Mouse (Mus musculus) cerebellum, postnatal 10 days (tissue): ENCODE measurements at regions not wholly inside any gene's neighbourhood (a gene's known extent, or its start where the extent isn't known, plus 50 kb on each side); places are given as distances from the start of the nearest gene placed in this dataset.

Experiments
- DNase-seq, 2 experiments: peaks; one replicate each; pipeline ENCODE4 v3.0.0; 2021; ENCODE audit warnings: mixed read lengths in 2 of 2

- DNase-seq: no peak
Measured at GRCm38 (mm10) chr9:82729646-82730045, 99.7 kb upstream of the Irak1bp1 start.

- no peak for DNase-seq
Measured at GRCm38 (mm10) chr9:82733024-82733585, 96.2 kb upstream of the Irak1bp1 start.

- DNase-seq: no peak
Measured at GRCm38 (mm10) chr9:82734959-82735358, 94.4 kb upstream of the Irak1bp1 start.

GRCm38 (mm10) chr9:82759979-82760378 lies 69.4 kb upstream of the Irak1bp1 start:
- DNase-seq: peak; percentile 16 to 26

GRCm38 (mm10) chr9:82760682-82761468 lies 68.5 kb upstream of the Irak1bp1 start:
- peak; percentile 22 to 35 for DNase-seq

- no peak for DNase-seq
Measured at GRCm38 (mm10) chr9:82763651-82764050, 65.7 kb upstream of the Irak1bp1 start.
